Mouse (Mus musculus): Measurements from ENCODE around the gene Olfr461. TPM values are rescaled to one million over a fixed set of nuclear protein-coding genes. Genes with fewer than 3 reads are reported as not detected.

The Olfr461 gene
- polyA plus RNA-seq (2015; fragmentation: Illumina TruSeq; extraction: RNeasy Lipid Tissue Mini Kit (QIAGEN cat#74804); ENCODE audit: insufficient read depth, low replicate concordance): not detected

GRCm38 (mm10) chr6:40554950-40555349 lies at the start of gene Olfr461:
TSS of gene Olfr461 (minus strand) at chr6:40555050.

GRCm38 (mm10) chr6:40585645-40586044 lies 30.8 kb upstream of the Olfr461 start, which contains the start of gene Clec5a:
TSS of gene Clec5a (minus strand) at chr6:40585821.

GRCm38 (mm10) chr6:40569187-40569586 lies 14.3 kb upstream of the Olfr461 start, which contains the start of gene Olfr460:
TSS of gene Olfr460 (plus strand) at chr6:40569487.

GRCm38 (mm10) chr6:40519408-40519807 lies 35.4 kb downstream of the Olfr461 start, which contains the start of gene Prss37:
TSS of gene Prss37 (minus strand) at chr6:40519508.

GRCm38 (mm10) chr6:40493229-40493628 lies 61.6 kb downstream of the Olfr461 start, which contains the start of gene Tas2r108:
TSS of gene Tas2r108 (plus strand) at chr6:40493529.

Other genes with a start within 250 kb of the Olfr461 start
- gene Agk, start 229.9 kb downstream of the Olfr461 start, polyA plus RNA-seq (2015; fragmentation: Illumina TruSeq; extraction: RNeasy Lipid Tissue Mini Kit (QIAGEN cat#74804); ENCODE audit: insufficient read depth, low replicate concordance): 23.2 TPM
- gene E330009J07Rik, start 118.9 kb downstream of the Olfr461 start, polyA plus RNA-seq (2015; fragmentation: Illumina TruSeq; extraction: RNeasy Lipid Tissue Mini Kit (QIAGEN cat#74804); ENCODE audit: insufficient read depth, low replicate concordance): 16.9 TPM
- not detected for gene Wee2, start 116.0 kb downstream of the Olfr461 start, polyA plus RNA-seq (2015; fragmentation: Illumina TruSeq; extraction: RNeasy Lipid Tissue Mini Kit (QIAGEN cat#74804); ENCODE audit: insufficient read depth, low replicate concordance)
- 128 TPM for gene Ssbp1, start 83.7 kb downstream of the Olfr461 start, polyA plus RNA-seq (2015; fragmentation: Illumina TruSeq; extraction: RNeasy Lipid Tissue Mini Kit (QIAGEN cat#74804); ENCODE audit: insufficient read depth, low replicate concordance)
- not detected for gene Tas2r137, start 63.8 kb downstream of the Olfr461 start, polyA plus RNA-seq (2015; fragmentation: Illumina TruSeq; extraction: RNeasy Lipid Tissue Mini Kit (QIAGEN cat#74804); ENCODE audit: insufficient read depth, low replicate concordance)
- gene Tas2r108, start 61.5 kb downstream of the Olfr461 start, polyA plus RNA-seq (2015; fragmentation: Illumina TruSeq; extraction: RNeasy Lipid Tissue Mini Kit (QIAGEN cat#74804); ENCODE audit: insufficient read depth, low replicate concordance): not detected
- not detected for gene Prss37, start 35.5 kb downstream of the Olfr461 start, polyA plus RNA-seq (2015; fragmentation: Illumina TruSeq; extraction: RNeasy Lipid Tissue Mini Kit (QIAGEN cat#74804); ENCODE audit: insufficient read depth, low replicate concordance)
- gene Olfr460, start 14.4 kb upstream of the Olfr461 start, polyA plus RNA-seq (2015; fragmentation: Illumina TruSeq; extraction: RNeasy Lipid Tissue Mini Kit (QIAGEN cat#74804); ENCODE audit: insufficient read depth, low replicate concordance): not detected
- gene Clec5a, start 30.8 kb upstream of the Olfr461 start, polyA plus RNA-seq (2015; fragmentation: Illumina TruSeq; extraction: RNeasy Lipid Tissue Mini Kit (QIAGEN cat#74804); ENCODE audit: insufficient read depth, low replicate concordance): 9.4 TPM
- gene Tas2r138, start 58.3 kb upstream of the Olfr461 start, polyA plus RNA-seq (2015; fragmentation: Illumina TruSeq; extraction: RNeasy Lipid Tissue Mini Kit (QIAGEN cat#74804); ENCODE audit: insufficient read depth, low replicate concordance): not detected
- 0.29 TPM for gene Mgam, start 73.8 kb upstream of the Olfr461 start, polyA plus RNA-seq (2015; fragmentation: Illumina TruSeq; extraction: RNeasy Lipid Tissue Mini Kit (QIAGEN cat#74804); ENCODE audit: insufficient read depth, low replicate concordance)

Measured in spleen, adult 10 weeks (tissue).